Mouse (Mus musculus) ES-E14 (cell line): Measurements from ENCODE around the gene Gm14597.
"Not testable (repeated sequence)": the region's sequence is repeated elsewhere in the genome, so short reads cannot be mapped to it uniquely, and the experiment has no call there.

Experiments used
- CHD2 ChIP-seq: IDR thresholded peaks from 2 replicates; pipeline ENCODE4 v1.6.1; 2014; ENCODE audit warnings: mild to moderate bottlenecking, low read depth, low read length, inconsistent platforms
- MAFK ChIP-seq: IDR thresholded peaks from 2 replicates; pipeline ENCODE4 v1.6.1; 2014; ENCODE audit warnings: mild to moderate bottlenecking, low read depth, low read length, inconsistent platforms; ENCODE audit not compliant: insufficient read depth
- ZNF384 ChIP-seq: IDR thresholded peaks from 2 replicates; pipeline ENCODE4 v1.6.1; 2012; ENCODE audit warnings: low read depth, low read length, inconsistent platforms

GRCm38 (mm10) chrX:53608879-53609278 lies at the start of gene Gm14597:
- not testable (repeated sequence) for TF ChIP-seq ZNF384, CHD2, MAFK
